Mouse (Mus musculus) adipocyte (in vitro differentiated cells): Measurements from ENCODE around the gene Fbxo39.

Experiments used
- DNase-seq: peaks from one replicate; pipeline ENCODE4 v3.0.0-alpha.2; 2016; ENCODE audit warnings: low spot score

The Fbxo39 gene

GRCm38 (mm10) chr11:72314151-72314895, at the start of gene Fbxo39:
TSS of gene Fbxo39 (plus strand) at chr11:72314444.
- no peak for DNase-seq

DNA sequence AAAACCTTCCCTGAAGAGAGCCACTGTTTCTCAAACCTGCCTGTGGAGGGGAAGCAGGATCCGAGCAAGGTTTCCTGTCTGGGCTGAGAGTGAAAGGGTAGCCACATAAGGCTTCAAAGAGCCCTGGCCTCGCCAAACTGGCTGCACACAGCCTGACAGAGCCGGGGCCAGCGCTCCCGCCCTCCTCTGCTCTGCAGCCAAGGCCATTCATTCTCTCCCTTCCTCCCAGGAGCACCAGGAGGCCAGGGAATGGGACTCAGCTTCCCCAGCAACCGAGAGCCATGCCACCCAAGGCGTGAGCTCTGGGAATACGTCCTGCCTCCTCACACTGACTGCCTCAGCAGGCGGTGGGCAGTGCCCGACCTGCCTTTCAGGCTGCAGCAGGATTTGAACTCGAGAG, 48.8 kb upstream of the Fbxo39 start:
- no peak for DNase-seq

DNA sequence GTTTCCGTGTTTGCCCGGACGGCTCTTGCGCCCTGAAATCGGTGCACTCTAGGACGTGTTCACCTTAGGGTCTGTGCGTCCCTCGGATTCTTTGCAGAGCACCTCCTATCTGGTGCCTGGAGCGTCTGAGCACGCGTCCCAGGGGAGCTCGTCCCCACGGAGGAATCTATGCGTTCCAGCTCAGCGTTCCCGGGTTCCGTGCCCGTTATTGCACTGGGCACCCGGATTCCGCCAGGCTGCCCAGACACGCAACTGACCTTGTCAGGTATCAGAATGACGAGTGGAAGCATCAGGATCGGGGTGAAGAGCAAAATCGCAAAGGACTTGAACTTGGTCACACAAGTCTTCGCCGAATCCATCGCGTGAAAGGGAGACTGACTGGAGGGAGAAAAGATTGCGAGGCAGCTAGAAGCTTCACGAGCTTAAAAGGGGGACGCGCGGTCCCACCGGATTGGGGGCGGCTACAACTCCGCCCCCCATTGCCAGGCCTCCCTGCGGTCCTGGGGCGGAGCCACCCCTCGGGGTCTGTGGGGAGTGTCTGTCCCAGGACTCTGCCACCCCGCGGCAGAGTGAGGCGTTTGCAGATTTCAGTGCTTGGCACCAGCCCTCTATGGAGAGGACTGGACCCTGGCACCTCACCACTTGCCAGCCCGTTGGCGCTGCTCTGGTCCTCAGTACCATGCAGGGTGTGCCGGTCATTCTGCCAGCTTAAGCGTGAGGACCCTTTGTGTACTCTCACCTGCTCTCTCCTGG, 47.9 kb upstream of the Fbxo39 start:
- no peak for DNase-seq

- DNase-seq, result no peak
These were observed 47.2 kb upstream of the Fbxo39 start, which contains the start of gene Slc13a5 for GRCm38 (mm10) chr11:72266960-72267560. TSS of gene Slc13a5 (minus strand) at chr11:72267222.

DNA sequence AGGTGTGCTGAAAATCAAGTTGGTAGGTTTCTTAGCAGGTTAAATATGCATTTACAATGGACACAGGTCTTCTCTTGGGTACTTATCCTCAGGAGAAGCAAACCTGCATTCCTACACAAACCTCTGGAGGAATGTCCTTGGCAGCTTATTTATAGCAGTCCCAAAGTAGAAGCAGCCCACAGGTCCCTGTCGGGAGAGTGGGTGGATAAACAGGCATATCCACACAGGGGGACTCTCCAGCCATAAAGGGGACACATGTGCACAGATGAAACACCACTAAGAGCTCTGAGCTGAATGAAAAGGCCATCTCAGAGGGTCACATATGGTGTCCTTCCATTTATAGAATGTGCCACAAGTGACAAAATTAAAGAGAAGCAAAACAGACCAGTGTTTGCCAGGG, 42.5 kb upstream of the Fbxo39 start:
- DNase-seq, result no peak

- DNase-seq, result no peak
These were observed 40.9 kb upstream of the Fbxo39 start for GRCm38 (mm10) chr11:72273341-72273740.

DNA sequence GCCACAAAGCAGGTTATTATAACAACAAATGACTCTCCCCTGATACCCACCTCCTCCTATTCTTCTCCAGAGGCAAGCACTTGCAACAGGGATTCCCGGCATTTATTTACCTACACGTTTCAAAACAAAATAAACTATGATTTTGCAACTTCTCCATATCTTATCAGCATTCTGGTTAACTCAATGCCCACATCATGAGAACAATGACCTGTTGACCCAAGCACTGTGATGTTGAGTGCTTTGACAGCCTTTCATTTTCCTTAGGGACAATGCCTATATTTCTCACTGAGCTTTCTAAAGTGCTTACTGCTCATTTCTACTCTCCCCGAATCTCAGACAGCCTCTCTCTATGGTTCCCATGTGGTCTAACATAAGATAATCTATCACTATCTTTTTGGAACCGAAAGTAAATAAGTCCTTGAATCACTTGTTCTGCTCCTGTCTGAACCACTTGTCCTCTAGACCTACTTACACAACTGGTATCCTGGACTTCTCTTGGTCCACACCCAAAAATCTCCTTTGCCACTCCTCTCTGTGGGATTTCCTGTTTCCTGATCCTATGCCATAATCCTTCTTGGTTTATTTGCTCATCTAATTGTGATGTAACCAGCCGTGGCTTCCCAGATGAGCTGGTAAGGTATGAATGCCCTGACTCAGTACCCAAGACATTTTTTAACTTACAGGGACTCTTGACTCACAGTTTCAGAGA, 32.9 kb upstream of the Fbxo39 start:
- peak; percentile 29 for DNase-seq

DNA sequence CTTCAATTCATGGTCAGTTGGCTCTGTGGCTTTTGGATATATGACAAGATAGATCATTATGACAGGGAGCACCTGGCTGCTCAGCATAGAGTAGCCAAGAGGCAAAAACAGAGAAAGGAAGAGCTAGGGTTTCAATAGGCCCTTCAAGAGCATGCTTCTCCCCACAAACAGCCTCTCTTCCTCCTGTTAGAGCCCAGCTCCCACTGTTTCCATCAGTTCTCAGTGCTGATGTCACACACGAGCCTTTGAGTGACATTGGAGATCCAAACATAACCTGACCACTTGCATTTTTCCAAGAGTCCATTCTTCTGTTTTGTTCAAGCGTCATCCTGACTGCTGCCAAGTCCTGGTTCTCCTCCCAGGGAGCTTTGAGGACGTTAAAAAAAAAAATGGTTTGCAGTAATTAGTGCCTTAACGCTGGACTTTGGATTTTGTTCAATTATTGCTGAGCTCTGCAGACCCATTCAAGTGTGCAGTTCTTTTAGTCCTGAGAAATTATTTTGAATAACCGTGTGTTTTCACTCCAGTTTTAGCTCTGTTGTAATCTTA, 32.3 kb upstream of the Fbxo39 start:
- DNase-seq, result no peak

DNA sequence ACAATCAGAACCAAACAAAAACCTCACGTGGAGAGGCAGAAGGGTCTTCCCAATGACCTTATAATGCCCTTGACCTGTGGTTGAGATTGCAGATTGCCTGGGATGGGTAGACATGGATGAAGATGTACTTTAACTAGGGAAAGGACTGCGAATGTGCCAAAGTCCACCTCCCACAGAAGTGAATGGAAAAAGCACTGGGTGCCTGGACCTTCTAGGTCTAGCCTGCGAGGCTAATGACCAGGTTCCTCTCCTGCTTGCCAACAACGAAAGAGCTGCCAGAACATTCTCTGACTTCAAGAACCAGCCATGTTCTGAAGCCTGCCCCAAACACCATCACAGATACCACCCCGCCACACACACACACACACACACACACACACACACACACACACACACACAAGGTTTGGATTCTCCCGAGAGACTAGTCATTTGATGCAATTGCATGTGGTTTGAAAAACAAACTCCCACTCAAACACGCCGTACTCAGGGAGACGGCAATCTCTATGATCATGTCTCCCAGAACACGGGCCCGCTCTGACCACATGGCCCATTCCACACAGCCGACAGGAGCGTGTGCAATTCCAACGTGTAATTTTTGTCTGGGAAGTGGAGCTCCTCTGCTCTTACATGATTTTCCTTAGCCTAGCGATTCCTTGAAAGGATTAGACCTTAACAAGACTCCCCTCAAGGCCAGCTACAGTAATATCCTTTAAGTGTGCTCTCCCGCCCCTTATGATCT, 30.6 kb upstream of the Fbxo39 start:
- no peak for DNase-seq

- DNase-seq, result no peak
These were observed 29.6 kb upstream of the Fbxo39 start for GRCm38 (mm10) chr11:72284532-72285182.

DNA sequence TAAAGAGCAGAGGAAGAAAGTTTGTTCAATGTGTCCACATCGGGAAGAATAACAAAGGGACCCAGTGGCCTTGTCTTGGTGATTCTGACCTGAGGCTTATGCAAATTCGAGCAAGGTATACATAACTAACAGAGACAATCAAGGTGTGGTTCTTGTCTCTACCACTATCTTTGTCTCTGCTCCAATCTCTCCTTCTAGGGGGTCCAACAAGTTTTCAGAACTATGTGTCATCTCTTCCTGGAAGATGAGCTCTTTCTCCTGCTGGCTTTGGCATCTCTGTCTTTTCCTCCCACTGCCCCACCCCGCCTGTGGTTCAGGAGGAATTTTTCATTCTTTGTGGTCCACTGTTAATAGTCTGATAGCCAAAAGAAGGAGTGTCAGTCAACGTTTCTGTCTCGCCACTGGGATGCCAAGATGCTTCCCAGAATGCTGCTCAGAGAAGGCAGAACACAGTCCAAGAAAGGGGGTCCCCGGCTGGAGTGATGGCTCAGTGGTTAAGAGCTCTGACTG, 28.2 kb upstream of the Fbxo39 start:
- DNase-seq, result no peak

- DNase-seq, result no peak
These were observed 27.6 kb upstream of the Fbxo39 start for GRCm38 (mm10) chr11:72286651-72287050.

DNA sequence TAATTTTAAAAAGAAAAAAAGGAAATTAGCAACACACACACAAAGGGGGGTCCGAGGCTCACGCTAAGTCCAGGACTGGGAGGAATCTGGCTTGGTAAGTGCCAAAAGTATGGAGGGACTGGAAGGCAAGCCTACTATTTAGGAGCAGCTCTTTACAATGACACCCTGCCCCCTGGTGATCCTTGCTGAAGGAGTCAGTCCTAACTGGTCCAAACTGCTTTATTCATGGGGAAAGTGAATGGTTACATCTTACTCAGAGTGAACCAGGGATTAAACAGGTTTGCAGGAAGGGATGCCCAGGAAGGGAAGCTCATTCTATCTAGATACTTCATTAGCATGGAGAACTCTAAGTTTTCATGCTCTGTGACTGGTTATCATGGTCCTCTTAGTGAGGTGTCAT, 27.1 kb upstream of the Fbxo39 start:
- no peak for DNase-seq

DNA sequence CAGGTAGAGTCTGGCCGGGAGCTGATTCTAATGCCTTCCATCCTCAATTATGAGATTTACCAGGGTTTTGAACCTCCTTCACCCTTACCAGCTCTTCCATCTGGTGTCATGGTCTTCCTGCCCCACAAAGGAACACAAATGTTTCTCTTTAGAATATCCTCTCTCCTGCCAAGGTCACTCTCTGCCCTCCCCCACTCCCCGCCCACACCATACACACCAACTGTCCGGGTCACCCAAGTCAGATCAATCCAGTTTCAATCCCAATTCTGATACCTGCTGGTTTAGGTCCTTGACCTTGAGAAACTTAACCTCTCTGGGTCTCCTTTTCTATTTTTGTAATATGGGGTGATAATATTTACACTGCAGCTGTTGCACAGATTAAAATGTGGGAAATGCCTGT, 26.7 kb upstream of the Fbxo39 start:
- DNase-seq, result no peak

GRCm38 (mm10) chr11:72293116-72293515, 21.1 kb upstream of the Fbxo39 start:
- DNase-seq, result no peak

DNA sequence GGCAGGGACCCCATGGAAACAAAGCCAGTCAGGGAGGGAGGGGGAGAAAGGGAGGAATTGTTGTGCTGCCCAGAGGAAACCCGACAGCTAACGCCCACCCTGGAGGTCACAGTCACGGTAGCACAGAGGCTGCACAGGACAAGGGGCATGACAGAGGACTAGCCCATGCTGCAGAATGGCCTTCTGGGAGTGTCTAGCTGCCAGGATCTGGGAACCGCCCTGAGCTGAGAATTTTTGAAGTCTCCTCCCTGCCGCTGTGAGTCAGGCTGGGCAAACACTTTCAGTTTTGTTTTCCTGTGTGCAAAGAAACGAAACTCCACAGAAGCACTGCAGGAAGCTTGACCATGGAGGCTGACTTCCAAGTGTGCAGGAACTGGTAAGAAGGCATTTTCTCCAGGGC, 12.9 kb upstream of the Fbxo39 start, which contains the start of gene Xaf1:
Gene Xaf1 (plus strand): TSS at position 296 of the 400 bp plus-strand sequence.
- DNase-seq, result peak; percentile 83

GRCm38 (mm10) chr11:72302230-72302629, 12.0 kb upstream of the Fbxo39 start:
- no peak for DNase-seq

GRCm38 (mm10) chr11:72307461-72307860, 6.8 kb upstream of the Fbxo39 start:
- no peak for DNase-seq

GRCm38 (mm10) chr11:72308982-72309381, 5.3 kb upstream of the Fbxo39 start:
- no peak for DNase-seq

GRCm38 (mm10) chr11:72310491-72310890, 3.8 kb upstream of the Fbxo39 start:
- DNase-seq, result no peak
